Mouse (Mus musculus): Measurements from ENCODE around the gene Grik4. TPM values are rescaled to one million over a fixed set of nuclear protein-coding genes. Genes with fewer than 3 reads are reported as not detected.

The Grik4 gene
- polyA plus RNA-seq, 1 experiment, result 0.26 TPM

DNA sequence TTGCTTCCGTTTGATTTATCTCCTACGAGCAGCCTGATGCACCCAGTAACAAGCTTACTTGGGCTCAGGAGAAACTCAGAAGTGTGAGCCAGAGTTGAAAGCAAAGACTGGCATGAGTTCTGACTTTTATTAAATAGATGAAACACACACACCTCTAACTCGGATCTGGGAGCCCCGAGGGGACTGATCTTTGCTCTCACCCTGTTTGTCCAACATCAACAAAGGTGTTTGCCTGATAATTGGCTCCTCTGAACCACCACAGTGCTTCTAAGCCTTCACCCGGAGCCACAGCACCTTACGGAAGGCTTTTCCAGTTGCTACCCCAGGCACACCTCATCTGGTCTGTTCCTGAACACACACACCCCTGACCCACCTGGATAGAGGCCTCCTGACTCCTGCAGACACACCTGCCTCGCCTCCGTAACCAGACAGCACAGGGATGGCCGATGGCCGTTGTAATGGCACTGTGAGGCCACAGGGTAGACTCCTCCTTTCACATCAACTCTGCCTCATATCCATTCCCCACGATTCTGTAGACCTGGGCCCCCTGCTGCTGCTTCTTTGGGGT lies 302.7 kb downstream of the Grik4 start:
- Histone ChIP-seq H3K4me1 (ENCODE audit: control insufficient read depth, insufficient read depth, low read length) (no peaks in the 10 kb centered on the region), H3K4me3 (ENCODE audit: insufficient read depth, low read length) (no peak overlapping the region), H3K27ac (ENCODE audit: insufficient read depth, low read length) (no peak overlapping the region)
- TF ChIP-seq CTCF (IDR thresholded peaks at IDR 0.05; ENCODE audit: borderline replicate concordance, insufficient read depth, low read length) (no peak), POLR2A (IDR thresholded peaks at IDR 0.05; ENCODE audit: low read depth, low read length) (no peak)

DNA sequence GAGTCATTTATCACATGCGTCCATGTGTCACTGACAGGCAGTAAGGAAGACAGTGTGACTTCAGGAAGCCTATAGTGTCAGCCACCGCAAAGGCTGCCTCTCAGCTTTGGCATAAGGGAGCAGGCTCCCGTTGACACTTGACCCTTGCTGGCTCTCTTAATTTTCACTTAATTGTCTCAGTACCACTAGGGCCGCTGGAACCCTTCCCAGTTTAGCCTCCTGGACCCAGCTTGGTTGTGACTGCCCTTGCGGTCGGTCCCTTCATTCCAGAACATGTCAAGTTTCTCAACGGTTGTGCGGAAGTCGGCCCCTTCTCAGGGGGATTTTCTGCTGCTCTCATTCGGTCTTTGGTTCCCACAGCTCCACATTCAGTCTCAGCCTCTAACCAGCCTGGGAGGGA lies 307.8 kb downstream of the Grik4 start:
- H3K4me3 ChIP-seq (ENCODE audit: insufficient read depth, low read length), result no peak overlapping the region
- no peak overlapping the region for H3K27ac ChIP-seq (ENCODE audit: insufficient read depth, low read length)
- TF ChIP-seq CTCF (IDR thresholded peaks at IDR 0.05; ENCODE audit: borderline replicate concordance, insufficient read depth, low read length), result no peak
- H3K4me1 ChIP-seq (ENCODE audit: control insufficient read depth, insufficient read depth, low read length), result no peaks in the 10 kb centered on the region

DNA sequence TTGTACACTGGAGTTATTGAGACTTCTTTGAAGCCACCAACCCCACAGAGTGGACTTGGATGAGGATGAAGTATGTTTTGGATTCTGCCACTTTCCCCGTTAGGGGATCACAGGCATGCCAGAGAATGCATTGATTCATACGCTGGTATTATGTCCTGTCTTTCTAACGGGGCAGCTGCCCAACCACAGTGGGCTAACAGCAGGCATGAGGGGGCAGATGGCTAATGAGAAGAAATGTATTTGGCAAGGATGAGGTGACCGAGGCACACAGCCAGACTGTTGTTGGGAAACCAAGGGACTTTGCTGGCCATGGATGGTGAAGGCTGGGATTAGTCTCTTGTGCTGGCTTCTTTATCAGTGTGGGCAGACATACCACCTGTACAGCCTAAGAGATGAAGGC lies 312.8 kb downstream of the Grik4 start:
- TF ChIP-seq POLR2A (IDR thresholded peaks at IDR 0.05; ENCODE audit: low read depth, low read length) (no peak), CTCF (IDR thresholded peaks at IDR 0.05; ENCODE audit: borderline replicate concordance, insufficient read depth, low read length) (no peak)
- Histone ChIP-seq H3K27ac (ENCODE audit: insufficient read depth, low read length) (no peak overlapping the region), H3K4me3 (ENCODE audit: insufficient read depth, low read length) (no peak overlapping the region), H3K4me1 (ENCODE audit: control insufficient read depth, insufficient read depth, low read length) (no peaks in the 10 kb centered on the region; the same call in 1 of the 2 replicates)

DNA sequence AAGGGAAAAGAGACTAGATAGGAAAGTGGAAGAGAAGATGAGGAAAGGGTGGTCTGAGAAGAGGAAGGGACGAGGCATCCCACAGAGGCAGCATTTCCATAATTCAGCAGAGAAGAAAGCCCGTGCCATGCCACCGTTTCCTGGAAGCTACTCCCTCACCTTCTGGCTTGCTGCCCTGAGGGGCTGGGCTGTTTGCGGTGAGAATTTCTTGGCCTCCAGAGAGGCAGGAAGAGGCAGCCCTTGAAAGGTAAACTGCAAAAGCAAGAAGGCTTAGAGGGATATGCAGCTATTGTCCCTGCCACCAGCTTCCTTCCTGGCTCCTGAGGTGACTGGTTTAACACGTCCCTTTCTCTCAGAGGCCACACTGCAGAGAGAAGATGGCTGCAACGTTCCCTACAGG lies 316.7 kb downstream of the Grik4 start:
- TF ChIP-seq POLR2A (IDR thresholded peaks at IDR 0.05; ENCODE audit: low read depth, low read length) (no peak), CTCF (IDR thresholded peaks at IDR 0.05; ENCODE audit: borderline replicate concordance, insufficient read depth, low read length) (no peak)
- H3K4me1 ChIP-seq (ENCODE audit: control insufficient read depth, insufficient read depth, low read length), result no peaks in the 10 kb centered on the region; the same call in 1 of the 2 replicates
- no peak overlapping the region for H3K27ac ChIP-seq (ENCODE audit: insufficient read depth, low read length)
- no peak overlapping the region for H3K4me3 ChIP-seq (ENCODE audit: insufficient read depth, low read length)

DNA sequence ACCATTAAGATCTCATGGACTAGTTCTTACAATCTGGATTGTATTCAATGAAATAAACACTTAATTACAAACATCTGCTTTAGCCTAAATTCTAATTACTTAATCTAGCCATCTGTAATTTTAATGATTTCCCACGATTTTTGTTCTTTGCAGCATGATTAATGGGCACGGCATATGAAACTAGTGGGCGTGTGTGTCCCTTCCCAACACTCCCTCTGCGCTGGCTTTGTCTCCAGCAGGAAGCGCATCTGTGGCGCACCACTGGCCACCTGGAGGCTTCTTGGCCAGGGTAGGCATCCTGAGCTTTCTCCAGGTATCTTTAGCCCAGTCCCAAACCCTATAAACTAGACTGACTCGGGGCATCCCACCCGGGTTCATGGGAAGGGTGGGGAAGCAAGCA lies 317.1 kb downstream of the Grik4 start:
- Histone ChIP-seq H3K4me1 (ENCODE audit: control insufficient read depth, insufficient read depth, low read length) (no peaks in the 10 kb centered on the region; the same call in 1 of the 2 replicates), H3K27ac (ENCODE audit: insufficient read depth, low read length) (no peak overlapping the region), H3K4me3 (ENCODE audit: insufficient read depth, low read length) (no peak overlapping the region)
- no peak for TF ChIP-seq POLR2A (IDR thresholded peaks at IDR 0.05; ENCODE audit: low read depth, low read length)
- TF ChIP-seq CTCF (IDR thresholded peaks at IDR 0.05; ENCODE audit: borderline replicate concordance, insufficient read depth, low read length), result no peak

DNA sequence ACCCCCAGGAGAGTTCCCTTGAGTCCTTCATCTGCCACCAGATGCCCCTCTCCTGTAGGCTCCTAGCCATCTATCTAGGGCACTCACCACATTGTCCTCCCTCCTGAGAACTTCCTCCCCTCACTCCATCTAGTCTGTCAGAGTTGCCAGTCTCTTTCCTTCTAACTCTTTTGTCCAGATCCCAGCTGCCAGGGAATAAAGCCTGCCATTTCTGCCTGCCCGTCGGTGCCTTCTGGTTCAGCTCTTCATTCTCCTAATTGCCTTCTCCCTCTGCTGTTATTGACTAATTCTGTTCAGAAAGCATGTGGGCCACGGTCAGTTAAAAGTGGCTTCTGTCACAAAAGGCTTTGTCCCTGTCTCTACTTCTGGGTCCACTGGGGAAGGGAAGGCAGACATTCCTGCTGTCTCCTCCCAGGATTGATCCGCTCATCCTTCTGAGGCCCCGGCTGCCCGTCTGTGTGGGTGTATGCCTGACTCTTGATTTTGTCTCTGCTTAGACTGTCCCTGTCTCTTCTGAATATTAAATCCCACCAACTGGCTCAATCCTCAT lies 318.0 kb downstream of the Grik4 start:
- TF ChIP-seq POLR2A (IDR thresholded peaks at IDR 0.05; ENCODE audit: low read depth, low read length), result no peak
- TF ChIP-seq CTCF (IDR thresholded peaks at IDR 0.05; ENCODE audit: borderline replicate concordance, insufficient read depth, low read length), result no peak
- no peak overlapping the region for H3K27ac ChIP-seq (ENCODE audit: insufficient read depth, low read length)
- no peaks in the 10 kb centered on the region; the same call in 1 of the 2 replicates for H3K4me1 ChIP-seq (ENCODE audit: control insufficient read depth, insufficient read depth, low read length)
- no peak overlapping the region for H3K4me3 ChIP-seq (ENCODE audit: insufficient read depth, low read length)

DNA sequence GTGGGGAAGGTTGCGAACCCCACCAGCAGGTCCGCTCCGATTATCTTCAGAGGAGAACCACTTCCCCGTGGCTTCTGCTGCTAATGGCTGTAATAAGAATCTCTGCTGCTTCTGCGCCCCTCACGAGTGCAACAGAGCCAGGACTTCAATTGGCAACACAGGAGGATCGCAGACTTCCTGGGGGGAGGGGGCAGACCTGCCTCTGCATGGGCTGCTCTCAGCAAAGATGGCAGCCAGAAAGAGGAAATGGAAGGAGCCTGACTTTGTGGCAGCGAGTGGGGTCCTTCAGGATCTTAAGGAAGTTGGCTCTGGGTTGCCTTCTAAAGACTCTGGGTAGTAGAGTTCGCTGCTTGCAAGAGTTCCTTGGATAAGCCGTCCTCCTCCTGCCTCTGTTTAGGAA lies 329.9 kb downstream of the Grik4 start:
- H3K27ac ChIP-seq (ENCODE audit: insufficient read depth, low read length), result no peak overlapping the region
- TF ChIP-seq CTCF (IDR thresholded peaks at IDR 0.05; ENCODE audit: borderline replicate concordance, insufficient read depth, low read length) (no peak), POLR2A (IDR thresholded peaks at IDR 0.05; ENCODE audit: low read depth, low read length) (no peak)
- H3K4me3 ChIP-seq (ENCODE audit: insufficient read depth, low read length), result no peak overlapping the region
- peaks cover 7% of the 10 kb centered on the region; the same call in 1 of the 2 replicates for H3K4me1 ChIP-seq (ENCODE audit: control insufficient read depth, insufficient read depth, low read length)

DNA sequence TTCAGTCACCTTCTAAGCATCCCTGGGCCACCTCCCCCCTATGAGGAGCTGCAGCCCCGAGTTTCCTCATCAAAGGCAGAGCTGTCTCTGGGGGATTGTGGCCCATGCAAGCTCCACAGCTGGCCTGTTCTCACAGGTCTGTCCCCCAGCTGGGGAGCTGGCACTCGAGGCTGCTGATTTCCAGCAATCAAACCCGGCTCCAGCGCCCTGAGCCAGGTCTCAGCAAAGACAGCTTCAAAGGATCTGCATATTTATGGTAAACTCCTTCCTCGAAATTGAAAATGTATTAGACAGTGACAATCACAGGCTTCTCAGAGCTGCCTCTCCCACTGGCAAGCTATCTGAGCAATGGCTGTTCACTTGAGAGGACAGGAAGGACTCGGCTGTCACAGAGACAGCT lies 330.5 kb downstream of the Grik4 start:
- TF ChIP-seq CTCF (IDR thresholded peaks at IDR 0.05; ENCODE audit: borderline replicate concordance, insufficient read depth, low read length) (no peak), POLR2A (IDR thresholded peaks at IDR 0.05; ENCODE audit: low read depth, low read length) (no peak)
- H3K4me3 ChIP-seq (ENCODE audit: insufficient read depth, low read length), result no peak overlapping the region
- H3K4me1 ChIP-seq (ENCODE audit: control insufficient read depth, insufficient read depth, low read length), result peaks cover 7% of the 10 kb centered on the region; the same call in 1 of the 2 replicates
- H3K27ac ChIP-seq (ENCODE audit: insufficient read depth, low read length), result no peak overlapping the region

DNA sequence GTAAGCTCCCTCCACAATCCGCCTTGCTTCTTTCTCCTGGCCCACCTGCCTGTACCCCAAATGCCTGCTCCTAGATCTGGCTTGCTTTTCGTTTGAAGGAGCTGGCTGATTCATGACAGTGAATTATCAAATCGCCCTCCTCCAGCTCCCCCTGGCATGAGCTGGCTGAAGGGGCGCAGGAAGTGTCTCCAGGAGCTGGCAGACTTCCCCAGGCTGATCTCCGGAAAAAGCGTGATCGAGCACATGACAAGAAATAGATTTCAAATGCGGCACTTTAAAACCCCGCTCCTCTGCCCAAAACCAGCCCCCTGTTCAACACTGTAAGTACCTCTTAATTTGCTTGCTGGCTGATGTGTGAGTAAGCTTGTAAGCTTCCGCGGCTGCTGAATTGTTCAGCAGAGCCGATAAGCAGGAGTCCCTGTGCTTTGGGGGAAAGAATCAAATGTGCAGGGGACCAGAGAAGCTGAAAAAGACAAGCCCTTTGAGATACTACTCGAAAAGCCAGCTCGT lies 331.8 kb downstream of the Grik4 start:
- no peak for TF ChIP-seq CTCF (IDR thresholded peaks at IDR 0.05; ENCODE audit: borderline replicate concordance, insufficient read depth, low read length)
- TF ChIP-seq POLR2A (IDR thresholded peaks at IDR 0.05; ENCODE audit: low read depth, low read length), result no peak
- Histone ChIP-seq H3K4me1 (ENCODE audit: control insufficient read depth, insufficient read depth, low read length) (peaks cover 7% of the 10 kb centered on the region; the same call in 1 of the 2 replicates), H3K27ac (ENCODE audit: insufficient read depth, low read length) (peak overlapping the region; percentile 79), H3K4me3 (ENCODE audit: insufficient read depth, low read length) (no peak overlapping the region)

DNA sequence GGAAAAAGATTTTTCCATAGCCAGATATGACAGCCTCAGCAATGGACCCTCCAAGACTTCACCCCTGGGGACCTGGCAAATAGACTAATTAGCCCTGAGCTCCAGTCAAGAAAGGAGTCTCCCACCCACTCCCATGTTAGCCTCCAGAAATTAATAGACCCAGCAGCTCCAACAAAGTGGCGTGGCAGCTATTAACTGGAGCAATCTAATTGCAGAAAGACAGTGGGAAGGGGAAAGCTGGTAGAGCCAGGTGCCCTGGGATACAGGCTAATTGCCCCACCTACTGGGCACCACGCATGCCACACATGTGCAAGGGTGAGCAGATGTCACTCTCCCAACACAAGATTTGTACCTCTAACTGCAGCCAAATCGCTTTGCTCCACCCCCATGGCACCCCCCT lies 342.8 kb downstream of the Grik4 start:
- TF ChIP-seq CTCF (IDR thresholded peaks at IDR 0.05; ENCODE audit: borderline replicate concordance, insufficient read depth, low read length) (0 out of 2 replicates have a peak, but pooled peaks have one; percentile 20), POLR2A (IDR thresholded peaks at IDR 0.05; ENCODE audit: low read depth, low read length) (no peak)
- Histone ChIP-seq H3K27ac (ENCODE audit: insufficient read depth, low read length) (no peak overlapping the region), H3K4me1 (ENCODE audit: control insufficient read depth, insufficient read depth, low read length) (no peaks in the 10 kb centered on the region), H3K4me3 (ENCODE audit: insufficient read depth, low read length) (no peak overlapping the region)

Data from embryonic fibroblast, embryonic 13.5 days (primary cell).